Mouse (Mus musculus) R1 (cell line): ENCODE data around the gene Kitl.

ENCODE experiments used
- DNase-seq: peaks from one replicate; pipeline ENCODE4 v3.0.0-alpha.2; 2018; ENCODE audit warnings: low read depth, low spot score

The Kitl gene

GRCm38 (mm10) chr10:100111209-100111608 is 95.8 kb downstream of the Kitl start:
- peak; percentile 91 for DNase-seq

GRCm38 (mm10) chr10:100115570-100115969 is 100.1 kb downstream of the Kitl start:
- DNase-seq, result no peak

- no peak for DNase-seq
Measured at GRCm38 (mm10) chr10:100124452-100124851, 109.0 kb downstream of the Kitl start.

GRCm38 (mm10) chr10:100127837-100128743 is 112.7 kb downstream of the Kitl start:
- DNase-seq, result peak; percentile 56

GRCm38 (mm10) chr10:100131657-100132056 is 116.2 kb downstream of the Kitl start:
- no peak for DNase-seq

GRCm38 (mm10) chr10:100132304-100132703 is 116.9 kb downstream of the Kitl start:
- DNase-seq, result no peak

- no peak for DNase-seq
Measured at GRCm38 (mm10) chr10:100138552-100138951, 123.1 kb downstream of the Kitl start.

- no peak for DNase-seq
Measured at GRCm38 (mm10) chr10:100148123-100148522, 132.7 kb downstream of the Kitl start.
